Mouse (Mus musculus) ES-Bruce4 (cell line): ENCODE measurements around the gene Foxf1. TPM values are rescaled to one million over a fixed set of nuclear protein-coding genes. Genes with fewer than 3 reads are reported as not detected.

Experiments
- H3K27ac ChIP-seq: 2 replicates; pipeline ENCODE4 v1.5.1; 2012; ENCODE audit warnings: low read length, inconsistent platforms; ENCODE audit not compliant: insufficient read depth
- H3K27me3 ChIP-seq: 2 replicates; pipeline ENCODE4 v1.6.1; 2012; ENCODE audit warnings: mild to moderate bottlenecking, low read length, inconsistent platforms; ENCODE audit not compliant: control insufficient read depth, poor library complexity, insufficient read depth, severe bottlenecking
- H3K36me3 ChIP-seq: 2 replicates; pipeline ENCODE4 v1.6.1; 2012; ENCODE audit warnings: inconsistent platforms, mild to moderate bottlenecking, low read length, moderate library complexity; ENCODE audit not compliant: control insufficient read depth, poor library complexity, insufficient read depth, severe bottlenecking
- H3K4me1 ChIP-seq: one replicate; pipeline ENCODE4 v1.8.1; 2011; ENCODE audit warnings: low read length; ENCODE audit not compliant: control insufficient read depth, insufficient read depth
- H3K4me3 ChIP-seq: 2 replicates; pipeline ENCODE4 v1.5.1; 2011; ENCODE audit warnings: low read depth, mild to moderate bottlenecking, low read length
- H3K9ac ChIP-seq: 2 replicates; pipeline ENCODE4 v1.6.1; 2012; ENCODE audit warnings: low read depth, mild to moderate bottlenecking, inconsistent platforms; ENCODE audit not compliant: poor library complexity, severe bottlenecking
- H3K9me3 ChIP-seq: replicated peaks from 2 replicates; pipeline ENCODE4 v1.6.1; 2012; ENCODE audit warnings: mild to moderate bottlenecking, low read length, inconsistent platforms; ENCODE audit not compliant: control insufficient read depth, poor library complexity, insufficient read depth, severe bottlenecking
- CTCF ChIP-seq: IDR thresholded peaks from one replicate; pipeline ENCODE4 v1.8.1; 2011; ENCODE audit warnings: low read depth, low read length
- EP300 ChIP-seq: IDR thresholded peaks from 2 replicates; pipeline ENCODE4 v1.6.1; 2011; ENCODE audit warnings: low read depth, low read length; ENCODE audit not compliant: insufficient read depth
- POLR2A ChIP-seq: IDR thresholded peaks from one replicate; pipeline ENCODE4 v1.8.1; 2011; ENCODE audit warnings: low read length; ENCODE audit not compliant: insufficient read depth
- polyA plus RNA-seq: library from polyadenylated mRNA; stranded (reverse); fragments of >200 nt; gene quantifications from 2 replicates; pipeline ENCODE4 v1.2.4, GENCODE M21; 2011; ENCODE audit warnings: low read depth; ENCODE audit not compliant: missing spikeins, insufficient read depth, insufficient read length

The Foxf1 gene
- polyA plus RNA-seq, 1 experiment = 0.33 TPM

- H3K4me3 ChIP-seq = no peak overlapping the region
- peaks cover 15% of the 10 kb centered on the region for H3K9me3 ChIP-seq
- H3K36me3 ChIP-seq = no peaks in the 10 kb centered on the region
- TF ChIP-seq CTCF = no peak
- no peak for TF ChIP-seq POLR2A
- no peak for TF ChIP-seq EP300
- H3K4me1 ChIP-seq = no peaks in the 10 kb centered on the region
- no peak overlapping the region for H3K9ac ChIP-seq
- no peaks in the 10 kb centered on the region for H3K27me3 ChIP-seq
- no peak overlapping the region for H3K27ac ChIP-seq
Observed at GRCm38 (mm10) chr8:121136856-121137255, 52.7 kb downstream of the Foxf1 start.

Other genes with a start within 250 kb of the Foxf1 start
- 35.5 and 38.9 TPM in 2 replicates for gene Mthfsd, start 24.0 kb downstream of the Foxf1 start, polyA plus RNA-seq
- gene Foxc2, start 31.8 kb downstream of the Foxf1 start, polyA plus RNA-seq = not detected in 2 replicates
- gene Foxl1, start 43.6 kb downstream of the Foxf1 start, polyA plus RNA-seq = not detected in 2 replicates